Mouse (Mus musculus): ENCODE measurements at regions not wholly inside any gene's neighbourhood (a gene's known extent, or its start where the extent isn't known, plus 50 kb on each side); places are given as distances from the start of the nearest gene placed in this dataset.
"Not testable (repeated sequence)": the region's sequence is repeated elsewhere in the genome, so short reads cannot be mapped to it uniquely, and the experiment has no call there.

DNA sequence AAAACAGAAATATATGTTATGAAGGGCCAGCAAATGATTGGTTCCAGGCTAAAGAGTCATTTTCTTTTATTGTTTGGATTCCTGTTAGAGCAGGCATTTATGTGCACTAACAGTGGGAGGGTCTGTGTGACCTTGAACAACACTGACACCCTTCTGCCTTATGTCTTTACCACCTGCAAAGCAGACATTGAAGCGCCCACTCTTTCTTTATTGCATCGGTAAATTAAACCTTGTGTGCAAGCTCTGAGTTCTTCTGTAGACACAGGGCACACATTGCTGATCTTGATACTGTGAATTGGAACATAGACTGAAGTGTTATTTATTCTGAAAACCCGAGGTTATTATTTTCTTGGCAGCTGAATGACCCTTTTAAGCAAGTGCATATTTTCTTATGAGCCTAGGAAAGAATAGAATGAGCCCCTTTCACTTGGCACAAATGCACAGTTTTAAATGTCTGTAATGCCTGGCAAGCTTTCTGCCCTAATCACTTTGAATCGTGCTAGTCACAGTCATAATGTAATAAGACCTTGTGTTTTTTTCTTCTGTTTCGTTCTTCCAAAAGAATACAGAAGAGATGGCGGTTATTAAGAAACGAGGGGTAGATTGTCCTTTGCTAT is 125.1 kb upstream of the Cobl start:
- no peak for DNase-seq (ENCODE audit: low spot score in 2 of 2)

DNA sequence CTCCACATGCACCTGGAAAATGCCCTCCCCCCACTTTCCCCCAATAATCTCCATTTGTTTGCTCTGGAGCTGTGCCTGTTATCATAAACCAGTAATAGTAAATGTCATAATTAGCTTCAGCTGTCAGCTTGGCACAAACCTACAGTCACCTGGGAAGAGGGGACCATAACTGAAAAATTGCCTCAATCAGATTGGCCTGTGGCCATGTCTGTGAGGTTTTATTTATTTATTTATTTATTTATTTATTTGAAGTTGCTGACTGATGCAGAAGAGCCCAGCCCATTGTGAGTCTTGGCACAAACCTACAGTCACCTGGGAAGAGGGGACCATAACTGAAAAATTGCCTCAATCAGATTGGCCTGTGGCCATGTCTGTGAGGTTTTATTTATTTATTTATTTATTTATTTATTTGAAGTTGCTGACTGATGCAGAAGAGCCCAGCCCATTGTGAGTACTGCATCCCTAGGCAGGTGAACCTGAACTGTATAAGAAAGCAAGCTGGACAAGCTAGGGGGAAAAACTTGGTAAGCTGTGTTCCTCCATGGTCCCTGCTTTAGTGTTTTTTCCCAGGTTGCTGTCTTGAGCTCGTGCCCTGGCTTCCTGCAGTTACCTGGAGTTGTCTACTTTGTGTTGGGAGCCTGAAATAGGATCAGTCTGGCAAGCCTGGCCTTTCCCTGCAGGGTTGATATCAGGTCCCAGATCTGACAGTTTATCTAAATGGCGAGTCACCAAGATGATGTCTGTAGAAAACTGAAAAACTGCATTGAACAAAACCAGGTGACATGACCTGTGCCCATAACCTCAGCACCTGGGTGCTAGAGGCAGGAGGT is 120.3 kb upstream of the Cobl start:
- DNase-seq (ENCODE audit: low spot score in 2 of 2): not testable (repeated sequence)

DNA sequence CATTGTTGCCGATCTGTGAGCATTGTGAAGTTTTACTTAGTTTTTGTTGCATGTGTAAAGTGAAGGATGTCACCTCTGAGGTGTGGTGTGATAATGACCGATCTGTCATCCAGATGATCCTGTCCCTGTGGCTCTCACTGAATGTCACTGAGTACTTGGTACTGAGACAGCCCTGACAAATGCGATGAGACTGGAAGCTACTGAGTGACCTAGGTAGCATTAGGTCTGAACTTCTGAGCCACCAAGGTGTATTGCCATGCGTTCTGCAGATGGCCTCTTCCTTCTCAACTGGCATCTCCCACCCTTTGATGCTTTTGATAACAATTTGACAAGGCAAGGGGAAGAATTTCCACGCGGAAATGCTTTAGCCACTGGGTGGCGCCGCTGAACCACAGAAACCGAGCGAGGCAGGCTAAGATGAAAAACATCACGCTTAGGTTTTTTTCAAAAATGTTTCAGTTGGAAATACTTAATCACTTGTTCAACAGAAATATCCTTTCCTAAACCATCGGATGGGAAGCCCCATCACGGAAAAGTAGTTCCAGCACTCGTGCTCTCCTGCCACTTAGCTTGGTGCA is 114.3 kb upstream of the Cobl start:
- peak; percentile 29 to 70 for DNase-seq (ENCODE audit: low spot score in 2 of 2)

DNA sequence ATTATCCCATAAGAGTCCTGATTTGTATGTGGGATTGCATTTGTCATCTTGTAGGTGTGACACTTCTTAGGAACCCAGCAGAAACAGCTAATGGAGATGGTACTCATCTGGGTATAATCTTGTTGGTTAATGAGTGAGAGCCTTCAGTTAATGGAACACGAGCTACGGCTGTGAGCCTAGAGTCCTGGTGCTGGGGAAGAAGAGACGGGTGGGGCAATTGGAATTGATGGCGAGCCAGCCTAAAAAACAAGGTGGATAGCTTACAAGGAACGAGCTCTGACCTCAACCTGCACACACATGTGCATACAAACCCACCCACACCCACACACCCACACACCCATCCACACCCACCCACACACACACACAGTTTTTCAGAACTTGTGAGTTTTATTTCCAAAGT is 94.9 kb upstream of the Cobl start:
- DNase-seq (ENCODE audit: low spot score in 2 of 2): no peak

DNA sequence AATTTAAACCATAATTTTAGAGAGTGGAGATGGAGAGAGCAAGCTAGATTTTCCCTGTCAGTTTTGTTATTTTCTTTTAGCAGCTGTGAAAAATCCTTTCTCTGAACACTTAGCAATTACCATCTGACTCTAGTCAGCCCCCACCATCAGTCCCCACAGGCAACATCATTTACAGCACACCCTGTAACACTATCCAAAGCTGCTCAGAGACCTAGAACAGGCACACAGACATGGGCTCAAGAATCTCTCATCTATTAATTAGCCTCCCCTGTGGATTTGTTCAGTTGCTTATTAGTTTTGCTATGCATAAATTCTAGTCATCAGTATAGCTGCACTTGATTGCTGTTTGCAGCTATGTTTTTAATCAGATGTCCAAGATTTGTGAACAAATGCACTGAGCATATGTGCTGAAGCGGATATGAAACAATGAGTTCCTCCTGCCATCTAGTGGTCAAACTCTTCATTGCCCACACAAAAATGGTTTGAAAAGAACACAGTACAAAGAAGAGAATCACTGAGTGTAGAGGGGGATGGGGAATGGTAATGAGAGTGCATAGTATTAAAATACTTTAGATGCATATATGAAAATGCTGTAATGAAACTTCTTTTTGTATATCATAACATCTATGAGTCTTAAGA is 94.4 kb upstream of the Cobl start:
- no peak for DNase-seq (ENCODE audit: low spot score in 2 of 2)

DNA sequence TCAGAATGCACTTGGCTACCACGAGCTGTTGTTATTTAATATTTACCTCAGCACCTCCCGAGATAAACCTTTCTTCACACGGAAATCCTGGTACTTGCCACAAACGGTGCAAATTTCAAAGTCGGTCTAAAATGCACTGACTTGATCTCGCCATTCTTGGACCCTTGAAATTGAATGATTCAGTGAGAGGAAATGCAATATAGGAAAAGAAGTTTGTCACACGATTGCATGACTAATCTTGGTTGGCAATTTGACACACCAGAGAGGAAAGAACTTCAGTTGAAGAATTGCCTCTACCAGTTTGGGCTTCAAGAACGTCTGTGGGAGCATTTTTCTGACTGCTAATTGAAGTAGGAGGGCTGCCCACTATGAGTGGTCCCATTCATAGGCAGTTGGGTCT is 93.4 kb upstream of the Cobl start:
- no peak for DNase-seq (ENCODE audit: low spot score in 2 of 2)

DNA sequence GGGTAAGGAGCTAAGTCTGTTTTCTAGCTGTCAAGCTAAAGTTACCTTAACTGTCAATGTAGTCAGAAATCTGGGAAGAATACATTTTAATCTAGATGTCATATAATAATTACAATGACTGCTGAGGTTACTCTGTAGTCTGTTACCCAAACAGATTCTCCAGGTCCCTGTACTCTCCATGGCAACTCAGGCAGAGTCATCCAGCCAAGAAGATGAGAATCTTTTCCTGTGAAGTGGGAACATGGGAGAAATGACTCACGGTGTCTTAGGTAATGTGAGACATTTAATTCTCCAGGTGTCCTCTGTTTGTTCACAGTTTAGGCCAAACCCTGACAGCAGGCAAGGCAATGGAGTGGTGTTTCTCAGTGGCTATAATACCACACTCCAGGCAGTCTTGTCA is 81.0 kb upstream of the Cobl start:
- DNase-seq (ENCODE audit: low spot score in 2 of 2): no peak

DNA sequence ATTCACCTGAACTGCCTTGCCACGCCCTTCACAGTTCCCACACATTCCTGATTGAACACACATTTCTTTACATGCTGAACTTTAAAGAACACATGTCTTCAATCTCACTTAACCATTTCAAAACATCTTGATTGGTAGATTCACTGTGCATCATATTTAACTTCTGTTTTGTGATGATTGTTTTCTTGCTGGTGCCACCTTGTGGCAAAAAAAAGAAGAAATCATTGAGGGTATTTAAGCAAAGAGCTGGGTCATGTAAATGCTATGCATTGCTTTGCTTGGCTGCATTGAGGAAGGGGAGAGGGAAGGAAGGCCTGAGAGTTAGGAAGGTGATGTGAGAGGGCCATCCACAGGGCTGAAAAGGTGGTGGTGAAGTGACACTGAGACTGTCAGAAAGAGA is 78.3 kb upstream of the Cobl start:
- no peak for DNase-seq (ENCODE audit: low spot score in 2 of 2)

DNA sequence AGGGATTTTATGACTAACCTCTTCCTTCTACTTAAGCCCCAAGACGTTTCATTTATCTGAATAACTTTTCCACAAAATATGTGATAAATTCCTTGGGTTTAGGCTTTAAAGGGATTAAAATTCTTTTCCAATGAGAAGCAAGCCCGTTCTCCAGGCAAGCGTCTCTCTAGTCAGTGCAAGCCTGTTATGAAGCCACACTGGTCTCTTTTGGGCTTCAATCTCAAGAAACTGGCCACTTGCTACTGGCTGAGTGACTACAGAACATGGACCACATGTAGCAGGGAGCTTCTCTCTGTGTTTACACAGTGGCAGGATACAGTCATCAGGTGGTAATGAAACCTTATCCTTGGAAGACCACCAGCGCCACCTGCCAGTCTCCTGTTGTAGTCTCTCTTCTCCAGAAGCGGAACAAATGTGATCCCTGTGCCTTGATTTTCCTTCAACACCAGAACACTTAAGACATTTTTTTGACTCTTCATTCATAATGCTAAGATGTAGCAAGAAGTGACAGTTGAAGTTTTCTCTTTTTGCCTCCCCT is 75.6 kb upstream of the Cobl start:
- DNase-seq (ENCODE audit: low spot score in 2 of 2): peak in 1 of 2 experiments; percentile 38

DNA sequence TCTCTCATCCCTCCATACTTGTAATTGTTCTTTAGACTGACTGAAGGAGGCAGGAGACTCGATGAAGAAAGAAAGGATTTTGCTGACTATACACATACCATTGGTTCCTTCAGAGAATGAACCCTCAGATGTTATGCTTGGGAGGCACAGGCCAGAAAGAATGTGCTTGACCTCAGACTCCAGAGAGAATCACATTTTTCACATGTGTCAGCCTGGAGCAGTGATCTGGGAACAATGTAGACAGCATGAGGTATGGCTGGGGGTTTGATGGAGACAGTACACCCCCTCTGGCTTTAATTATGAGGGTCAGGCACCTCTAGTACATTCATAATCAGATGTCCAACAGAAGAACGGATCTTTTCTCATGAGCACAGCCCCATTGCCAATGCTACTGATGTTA is 70.3 kb upstream of the Cobl start:
- DNase-seq (ENCODE audit: low spot score in 2 of 2): no peak

DNA sequence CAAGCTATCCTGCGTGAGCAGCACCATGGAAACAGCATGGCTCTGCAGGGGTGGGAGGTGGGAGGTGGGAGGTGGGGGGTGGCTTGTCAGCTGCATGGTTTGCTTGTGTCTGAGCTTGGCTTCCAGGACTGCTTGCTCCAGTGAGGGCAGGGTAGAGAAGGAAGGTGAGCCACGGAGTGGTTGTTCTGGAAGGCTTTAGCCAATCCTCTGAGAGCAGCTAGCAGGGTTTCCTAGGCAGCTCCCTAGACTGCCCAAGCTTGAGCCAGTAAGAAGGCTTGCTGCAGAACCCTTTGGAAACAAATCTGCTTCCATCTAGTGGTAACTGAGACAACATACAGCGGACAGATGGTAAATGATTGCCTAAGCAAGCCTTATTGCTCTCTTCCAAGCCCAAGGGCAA is 67.5 kb upstream of the Cobl start:
- DNase-seq (ENCODE audit: low spot score in 2 of 2): peak; percentile 60 to 78

DNA sequence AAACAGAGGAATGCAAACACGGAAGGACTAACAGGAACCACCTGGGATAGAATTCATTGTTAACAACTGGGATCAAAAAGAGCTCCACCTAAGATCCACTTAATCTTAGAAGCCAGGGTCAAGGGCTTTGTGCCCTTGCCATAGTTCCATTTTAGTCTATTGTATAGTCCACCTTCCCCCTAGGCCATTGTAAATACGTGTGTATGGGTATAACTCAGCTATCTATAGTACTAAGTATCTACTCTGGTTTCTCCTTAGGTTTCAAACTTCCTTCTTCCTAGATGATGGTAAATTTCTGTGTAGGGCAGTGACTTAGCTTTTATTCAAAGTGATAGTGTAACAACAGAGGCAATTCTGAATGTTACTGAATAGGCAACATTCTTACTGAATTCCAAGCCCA is 57.3 kb upstream of the Cobl start:
- not testable (repeated sequence) for DNase-seq (ENCODE audit: low spot score in 2 of 2)

DNA sequence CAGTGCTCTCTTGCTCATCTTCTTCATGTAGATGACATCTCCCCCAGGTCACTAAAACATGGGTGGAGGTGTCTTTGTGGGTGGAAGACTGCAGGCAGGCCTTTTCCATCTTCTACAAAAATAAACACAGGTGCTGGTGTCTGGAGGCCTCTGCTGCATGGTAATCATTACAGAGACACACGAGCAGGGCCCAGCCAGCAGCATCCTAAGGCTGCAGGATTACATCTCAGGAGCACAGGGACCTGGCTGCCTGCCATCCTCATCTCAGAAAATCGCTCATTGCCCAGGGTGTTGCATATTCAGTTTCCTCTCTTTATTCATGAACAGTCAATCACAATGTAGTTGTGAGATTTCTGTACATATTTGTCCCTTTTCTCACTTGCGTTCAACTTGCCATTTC is 56.5 kb upstream of the Cobl start:
- DNase-seq (ENCODE audit: low spot score in 2 of 2): peak in 1 of 2 experiments; percentile 18

DNA sequence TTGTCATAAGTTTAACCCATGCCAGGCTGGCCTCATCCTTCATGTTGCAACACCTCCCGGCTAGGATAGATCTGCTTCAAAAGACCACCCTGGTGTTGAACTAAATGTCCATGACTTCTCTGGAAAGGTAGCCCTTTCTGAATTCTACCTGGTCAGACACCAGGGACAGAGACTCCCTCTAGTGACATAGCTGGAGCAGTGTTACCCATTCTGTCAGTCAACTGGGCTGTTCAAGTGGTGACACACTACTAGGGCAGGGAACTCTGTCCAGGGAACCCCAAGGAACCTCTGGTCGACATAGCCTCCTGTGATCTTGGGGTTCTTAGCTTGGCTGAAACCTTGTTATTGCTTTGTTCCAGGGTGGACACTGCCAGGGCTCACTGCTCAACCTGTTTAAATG is 51.6 kb upstream of the Cobl start:
- DNase-seq (ENCODE audit: low spot score in 2 of 2): no peak
